Mouse (Mus musculus): ENCODE measurements around the gene Dagla. TPM values are rescaled to one million over a fixed set of nuclear protein-coding genes. Genes with fewer than 3 reads are reported as not detected.

The Dagla gene
- polyA plus RNA-seq, 1 experiment from 2014 or later, result 0.20 TPM

GRCm38 (mm10) chr19:10278669-10279324 is 25.9 kb downstream of the Dagla start:
- DNase-seq (no peak), ATAC-seq (ENCODE audit: low read depth) (no peak)
- Histone ChIP-seq H3K9ac (no peak overlapping the region), H3K4me2 (no peak overlapping the region), H3K27me3 (no peaks in the 10 kb centered on the region), H3K27ac (no peak overlapping the region), H3K36me3 (no peaks in the 10 kb centered on the region), H3K4me1 (replicated peaks) (peaks cover 17% of the 10 kb centered on the region), H3K4me3 (replicated peaks) (no peak overlapping the region), H3K9me3 (replicated peaks) (no peaks in the 10 kb centered on the region)
- 29% methylated on average over 6 of the region's 6 CpGs for WGBS (ENCODE audit: insufficient replicate concordance)

DNA sequence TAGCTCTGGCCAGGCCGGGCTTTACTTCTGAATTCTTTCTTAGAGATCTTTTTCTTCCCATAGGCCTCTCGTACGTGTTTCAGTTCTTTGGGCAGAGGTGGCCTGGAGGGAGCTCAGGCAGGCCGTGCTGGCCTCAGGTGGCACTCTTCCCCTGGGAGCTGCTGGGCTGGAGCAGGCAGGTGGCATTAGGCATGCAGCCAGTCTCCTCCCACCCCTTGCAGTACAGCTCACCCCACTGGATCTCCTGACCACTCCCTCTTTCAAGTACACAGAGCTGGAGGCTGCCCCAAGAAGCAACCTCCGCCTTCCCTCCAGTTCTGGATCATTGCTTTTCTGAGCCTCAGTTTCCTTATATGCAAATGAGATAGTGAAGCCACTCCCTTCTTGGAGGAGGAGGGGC is 26.9 kb downstream of the Dagla start:
- Histone ChIP-seq H3K4me3 (replicated peaks) (no peak overlapping the region), H3K27me3 (no peaks in the 10 kb centered on the region), H3K4me2 (0 out of 2 replicates have a peak overlapping the region, but pooled peaks have one; percentile 3), H3K9ac (peak overlapping the region; percentile 11; the same call in 1 of the 2 replicates), H3K4me1 (replicated peaks) (peaks cover 19% of the 10 kb centered on the region), H3K9me3 (replicated peaks) (no peaks in the 10 kb centered on the region), H3K27ac (no peak overlapping the region), H3K36me3 (no peaks in the 10 kb centered on the region)
- ATAC-seq (ENCODE audit: low read depth), result peak; percentile 47; the same call in 1 of the 2 replicates
- DNase-seq, result no peak
- WGBS (ENCODE audit: insufficient replicate concordance), result 41% methylated on average over 5 of the region's 5 CpGs

DNA sequence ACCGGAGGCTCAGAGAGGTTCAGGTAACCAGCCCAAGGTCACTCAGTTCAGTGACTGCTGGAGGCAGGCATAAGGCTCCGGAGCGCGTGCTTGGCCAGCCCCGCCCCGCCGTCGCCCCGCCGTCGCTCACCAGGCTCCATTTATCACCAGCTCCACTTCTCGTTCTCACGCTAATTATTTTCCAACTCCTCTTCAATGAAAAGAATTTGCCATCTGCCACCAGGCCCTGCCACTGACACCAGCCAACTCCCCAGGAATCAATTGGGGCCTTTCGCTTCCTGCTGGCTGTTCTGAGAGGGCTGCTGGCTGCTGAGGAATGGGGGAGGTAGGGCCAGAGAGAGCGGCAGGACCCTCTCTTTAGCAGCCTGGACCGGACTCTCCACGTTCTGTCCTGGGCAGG is 27.3 kb downstream of the Dagla start:
- Histone ChIP-seq H3K36me3 (no peaks in the 10 kb centered on the region), H3K4me2 (0 out of 2 replicates have a peak overlapping the region, but pooled peaks have one; percentile 3), H3K9ac (peak overlapping the region; percentile 11; the same call in 1 of the 2 replicates), H3K4me3 (replicated peaks) (no peak overlapping the region), H3K27me3 (no peaks in the 10 kb centered on the region), H3K27ac (no peak overlapping the region), H3K9me3 (replicated peaks) (no peaks in the 10 kb centered on the region), H3K4me1 (replicated peaks) (peaks cover 23% of the 10 kb centered on the region)
- WGBS (ENCODE audit: insufficient replicate concordance), result 10% methylated on average over 17 of the region's 17 CpGs
- DNase-seq, result no peak
- no peak for ATAC-seq (ENCODE audit: low read depth)

DNA sequence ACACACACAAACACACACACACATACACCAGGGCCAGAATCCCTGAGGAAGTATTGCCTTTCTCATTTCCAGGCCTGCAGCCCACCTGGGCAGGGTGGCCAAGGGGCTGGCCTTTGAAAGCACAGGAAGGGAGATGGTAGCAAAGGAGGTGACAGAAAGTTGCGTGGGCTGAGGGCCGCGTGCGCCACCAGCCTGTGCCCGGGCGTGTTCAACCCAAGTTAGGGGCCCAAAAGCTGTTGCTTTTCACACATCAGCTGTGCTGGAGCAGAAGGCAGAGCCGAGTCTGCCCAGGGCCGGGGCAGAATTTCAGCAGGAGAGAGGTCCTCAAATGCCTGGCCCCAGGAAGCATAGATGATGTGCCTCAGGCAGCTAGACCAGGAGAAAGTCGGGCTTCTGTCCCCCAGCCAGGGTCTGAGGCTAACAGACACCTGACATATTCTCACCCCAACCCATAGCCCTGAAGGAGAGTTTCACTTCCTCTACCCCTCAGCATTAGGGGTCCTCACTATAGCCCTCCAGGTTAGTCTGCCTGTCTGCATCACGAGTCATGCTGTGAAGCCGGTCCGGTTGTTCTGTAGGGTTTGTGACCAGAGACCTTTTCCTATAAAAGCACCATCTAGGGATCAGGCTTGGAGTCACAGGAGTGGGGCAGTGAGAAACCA is 28.1 kb downstream of the Dagla start:
- DNase-seq (no peak), ATAC-seq (ENCODE audit: low read depth) (no peak)
- Histone ChIP-seq H3K4me1 (replicated peaks) (peaks cover 23% of the 10 kb centered on the region), H3K4me3 (replicated peaks) (no peak overlapping the region), H3K4me2 (no peak overlapping the region), H3K27me3 (no peaks in the 10 kb centered on the region), H3K9me3 (replicated peaks) (no peaks in the 10 kb centered on the region), H3K9ac (no peak overlapping the region), H3K27ac (no peak overlapping the region), H3K36me3 (no peaks in the 10 kb centered on the region)
- WGBS (ENCODE audit: insufficient replicate concordance), result 69% methylated on average over 12 of the region's 12 CpGs

DNA sequence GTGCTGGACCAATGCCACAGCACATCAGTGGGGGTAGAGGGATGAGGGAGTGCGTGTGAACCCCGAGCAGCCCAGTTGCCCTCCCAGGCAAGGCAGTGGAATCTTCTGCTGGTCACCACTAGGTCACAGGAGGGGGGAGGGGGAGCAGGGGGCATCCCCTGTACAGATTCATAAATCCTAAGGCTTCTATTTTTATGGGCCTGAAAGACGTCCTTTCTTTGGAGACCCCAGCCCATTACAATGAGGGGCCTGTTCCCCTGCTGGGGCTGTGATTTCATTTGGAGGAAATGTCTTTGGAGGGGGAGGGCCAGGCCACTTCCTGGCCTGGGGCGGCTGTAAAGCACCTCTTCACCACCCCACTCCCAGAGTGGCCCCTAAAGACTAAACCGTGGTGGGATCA is 30.6 kb downstream of the Dagla start:
- H3K4me1 ChIP-seq (replicated peaks), result peaks cover 23% of the 10 kb centered on the region
- H3K9ac ChIP-seq, result no peak overlapping the region
- H3K27ac ChIP-seq, result no peak overlapping the region
- no peak overlapping the region for H3K4me2 ChIP-seq
- ATAC-seq (ENCODE audit: low read depth), result no peak
- no peaks in the 10 kb centered on the region for H3K9me3 ChIP-seq (replicated peaks)
- H3K27me3 ChIP-seq, result no peaks in the 10 kb centered on the region
- WGBS (ENCODE audit: insufficient replicate concordance), result 38% methylated on average over 5 of the region's 5 CpGs
- no peaks in the 10 kb centered on the region for H3K36me3 ChIP-seq
- H3K4me3 ChIP-seq (replicated peaks), result no peak overlapping the region
- no peak for DNase-seq

GRCm38 (mm10) chr19:10272746-10273145 is 31.9 kb downstream of the Dagla start:
- Histone ChIP-seq H3K9ac (no peak overlapping the region), H3K4me1 (replicated peaks) (peaks cover 15% of the 10 kb centered on the region), H3K27ac (no peak overlapping the region), H3K27me3 (no peaks in the 10 kb centered on the region), H3K4me3 (replicated peaks) (no peak overlapping the region), H3K4me2 (no peak overlapping the region), H3K9me3 (replicated peaks) (no peaks in the 10 kb centered on the region), H3K36me3 (no peaks in the 10 kb centered on the region)
- ATAC-seq (ENCODE audit: low read depth) (no peak), DNase-seq (no peak)
- 14% methylated on average over 11 of the region's 11 CpGs for WGBS (ENCODE audit: insufficient replicate concordance)

DNA sequence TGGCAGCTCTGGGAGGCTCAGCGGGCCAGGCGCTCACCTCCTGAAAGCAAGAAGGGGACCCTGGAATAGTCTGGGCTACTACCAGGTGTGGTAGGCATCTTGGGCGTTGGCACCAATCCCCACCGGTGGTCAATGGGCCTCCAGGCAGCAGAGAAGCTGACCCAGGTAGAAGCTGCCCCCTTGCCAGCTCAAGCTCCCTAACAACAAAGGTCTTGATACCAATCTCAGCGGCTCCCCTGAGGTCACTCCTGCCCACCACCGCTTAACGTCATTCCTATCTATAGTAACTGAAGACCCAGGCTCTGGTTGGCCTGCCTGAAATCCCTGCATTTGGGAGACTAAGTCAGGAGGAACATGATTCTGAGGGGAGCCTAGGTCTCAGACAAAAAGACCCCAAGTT is 33.1 kb downstream of the Dagla start:
- no peak overlapping the region for H3K4me2 ChIP-seq
- DNase-seq, result no peak
- peaks cover 20% of the 10 kb centered on the region for H3K4me1 ChIP-seq (replicated peaks)
- ATAC-seq (ENCODE audit: low read depth), result no peak
- H3K27ac ChIP-seq, result no peak overlapping the region
- H3K9ac ChIP-seq, result no peak overlapping the region
- no peaks in the 10 kb centered on the region for H3K36me3 ChIP-seq
- H3K9me3 ChIP-seq (replicated peaks), result no peaks in the 10 kb centered on the region
- no peak overlapping the region for H3K4me3 ChIP-seq (replicated peaks)
- no peaks in the 10 kb centered on the region for H3K27me3 ChIP-seq
- 72% methylated on average over 7 of the region's 7 CpGs for WGBS (ENCODE audit: insufficient replicate concordance)

DNA sequence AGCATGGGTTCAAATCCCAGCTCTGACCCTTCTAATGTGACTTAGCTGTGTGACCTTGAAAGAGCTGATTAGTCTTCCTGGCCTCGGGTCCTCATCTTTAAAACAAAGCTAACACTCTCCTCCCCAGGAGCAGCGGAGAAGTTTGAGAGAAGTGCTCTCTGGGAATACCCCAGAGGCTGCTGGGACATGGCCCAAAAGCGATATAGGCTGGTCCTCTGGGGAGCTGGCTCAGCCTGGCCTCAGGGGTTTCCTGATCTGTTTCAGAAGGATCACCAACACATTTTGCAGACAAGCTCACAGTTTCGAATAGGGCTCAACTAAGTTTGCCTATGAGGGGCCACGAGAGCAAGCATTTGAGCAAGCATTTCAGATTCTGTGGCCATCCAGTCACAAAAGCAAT is 34.3 kb downstream of the Dagla start:
- H3K4me2 ChIP-seq, result no peak overlapping the region
- peaks cover 21% of the 10 kb centered on the region for H3K4me1 ChIP-seq (replicated peaks)
- no peaks in the 10 kb centered on the region for H3K27me3 ChIP-seq
- WGBS (ENCODE audit: insufficient replicate concordance), result 53% methylated on average over 5 of the region's 5 CpGs
- no peaks in the 10 kb centered on the region for H3K36me3 ChIP-seq
- H3K9me3 ChIP-seq (replicated peaks), result no peaks in the 10 kb centered on the region
- DNase-seq, result no peak
- no peak overlapping the region for H3K9ac ChIP-seq
- no peak overlapping the region for H3K27ac ChIP-seq
- no peak for ATAC-seq (ENCODE audit: low read depth)
- H3K4me3 ChIP-seq (replicated peaks), result no peak overlapping the region

GRCm38 (mm10) chr19:10268851-10269250 is 35.8 kb downstream of the Dagla start:
- Histone ChIP-seq H3K4me1 (replicated peaks) (peaks cover 18% of the 10 kb centered on the region), H3K9ac (no peak overlapping the region), H3K27ac (no peak overlapping the region), H3K36me3 (no peaks in the 10 kb centered on the region), H3K27me3 (0 out of 2 replicates have a peak, but pooled peaks cover 12% of the 10 kb centered on the region), H3K4me3 (replicated peaks) (no peak overlapping the region), H3K9me3 (replicated peaks) (no peaks in the 10 kb centered on the region), H3K4me2 (no peak overlapping the region)
- no peak for ATAC-seq (ENCODE audit: low read depth)
- 68% methylated on average over 15 of the region's 15 CpGs for WGBS (ENCODE audit: insufficient replicate concordance)
- DNase-seq, result no peak

DNA sequence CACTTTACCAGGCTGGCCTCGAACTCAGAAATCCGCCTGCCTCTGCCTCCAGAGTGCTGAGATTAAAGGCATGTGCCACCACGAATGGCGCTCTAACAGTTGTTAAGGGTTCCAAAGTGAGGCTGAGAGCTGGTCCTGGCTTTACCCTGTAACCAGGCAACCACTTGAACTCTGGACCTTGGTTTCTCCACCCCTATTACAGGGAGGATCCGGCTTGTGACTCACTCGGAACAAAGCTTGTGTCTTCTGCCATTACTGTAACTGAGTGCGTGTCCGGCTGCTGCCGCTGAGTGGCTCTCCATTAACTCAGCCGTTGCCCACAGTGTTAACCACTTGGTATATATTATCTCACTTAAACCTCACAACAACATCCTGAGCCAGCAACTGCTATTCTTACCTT is 36.7 kb downstream of the Dagla start:
- ATAC-seq (ENCODE audit: low read depth) (peak; percentile 61), DNase-seq (no peak)
- Histone ChIP-seq H3K4me1 (replicated peaks) (peaks cover 17% of the 10 kb centered on the region), H3K4me3 (replicated peaks) (no peak overlapping the region), H3K9me3 (replicated peaks) (no peaks in the 10 kb centered on the region), H3K27me3 (peaks cover 15% of the 10 kb centered on the region; the same call in 1 of the 2 replicates), H3K27ac (no peak overlapping the region; the same call in 1 of the 2 replicates), H3K36me3 (no peaks in the 10 kb centered on the region), H3K9ac (no peak overlapping the region), H3K4me2 (no peak overlapping the region)
- 64% methylated on average over 10 of the region's 10 CpGs for WGBS (ENCODE audit: insufficient replicate concordance)

GRCm38 (mm10) chr19:10267057-10267456 is 37.6 kb downstream of the Dagla start:
- Histone ChIP-seq H3K36me3 (no peaks in the 10 kb centered on the region), H3K27me3 (peaks cover 20% of the 10 kb centered on the region; the same call in 1 of the 2 replicates), H3K4me2 (peak overlapping the region; percentile 15; the same call in 1 of the 2 replicates), H3K4me1 (replicated peaks) (peaks cover 12% of the 10 kb centered on the region), H3K9me3 (replicated peaks) (no peaks in the 10 kb centered on the region), H3K9ac (no peak overlapping the region), H3K27ac (peak overlapping the region; percentile 26; the same call in 1 of the 2 replicates), H3K4me3 (replicated peaks) (no peak overlapping the region)
- ATAC-seq (ENCODE audit: low read depth), result no peak
- no peak for DNase-seq
- WGBS (ENCODE audit: insufficient replicate concordance), result 21% methylated on average over 15 of the region's 15 CpGs
